Mouse (Mus musculus): ENCODE measurements around the gene Fxyd3.

Gene Fxyd3

GRCm38 (mm10) chr7:31076492-31076891, at the start of gene Fxyd3:
Gene Fxyd3, minus strand, starts transcription at chr7:31076704.
- DNase-seq (ENCODE audit: low read depth in 1 of 2, low spot score in 2 of 2) = no peak

- DNase-seq (ENCODE audit: low read depth in 1 of 2, low spot score in 2 of 2) = no peak
Observed at GRCm38 (mm10) chr7:31125116-31125515, 48.6 kb upstream of the Fxyd3 start.

DNA sequence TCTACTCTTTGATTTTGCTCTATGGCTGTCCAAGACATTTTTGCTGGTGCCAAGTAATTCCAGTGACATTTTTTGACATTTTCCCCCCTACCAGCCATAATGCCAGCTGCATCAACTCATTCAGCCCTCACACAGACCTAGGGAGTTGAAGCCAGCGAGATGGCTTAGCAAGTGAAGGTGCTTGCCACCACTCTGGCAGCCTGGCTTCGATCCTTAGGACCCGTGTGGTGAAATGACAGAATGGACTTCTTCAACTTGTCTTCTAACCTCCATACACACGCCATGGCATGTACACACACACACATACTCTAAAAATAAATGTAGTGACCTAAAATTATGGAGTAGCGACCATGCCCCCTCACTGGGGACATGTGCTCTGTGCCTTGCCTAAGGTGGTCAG, 47.9 kb upstream of the Fxyd3 start:
- no peak for DNase-seq (ENCODE audit: low read depth in 1 of 2, low spot score in 2 of 2)

DNA sequence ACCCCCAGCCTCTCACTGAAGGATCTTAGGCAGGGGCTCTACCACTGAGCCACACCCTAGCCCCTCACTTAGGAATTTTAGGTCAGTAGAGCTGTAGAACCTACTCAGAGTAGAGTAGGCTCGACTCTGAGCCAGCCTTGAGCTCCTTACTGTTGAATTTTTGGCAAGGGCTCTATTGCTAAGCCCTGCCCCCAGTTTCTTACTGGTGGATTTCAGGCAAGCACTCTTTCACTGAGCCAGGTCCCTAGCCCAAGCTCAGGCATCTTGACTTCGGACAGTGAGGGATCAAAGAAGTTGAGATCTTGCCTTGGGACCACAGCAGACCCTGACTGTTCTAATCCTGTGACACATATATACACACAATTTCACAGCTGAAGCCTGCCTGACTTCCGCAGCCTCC, 47.2 kb upstream of the Fxyd3 start:
- no peak for DNase-seq (ENCODE audit: low read depth in 1 of 2, low spot score in 2 of 2)

- no peak for DNase-seq (ENCODE audit: low read depth in 1 of 2, low spot score in 2 of 2)
Observed at GRCm38 (mm10) chr7:31122641-31123631, 46.4 kb upstream of the Fxyd3 start.

- DNase-seq (ENCODE audit: low read depth in 1 of 2, low spot score in 2 of 2) = no peak
Observed at GRCm38 (mm10) chr7:31119556-31119955, 43.1 kb upstream of the Fxyd3 start.

DNA sequence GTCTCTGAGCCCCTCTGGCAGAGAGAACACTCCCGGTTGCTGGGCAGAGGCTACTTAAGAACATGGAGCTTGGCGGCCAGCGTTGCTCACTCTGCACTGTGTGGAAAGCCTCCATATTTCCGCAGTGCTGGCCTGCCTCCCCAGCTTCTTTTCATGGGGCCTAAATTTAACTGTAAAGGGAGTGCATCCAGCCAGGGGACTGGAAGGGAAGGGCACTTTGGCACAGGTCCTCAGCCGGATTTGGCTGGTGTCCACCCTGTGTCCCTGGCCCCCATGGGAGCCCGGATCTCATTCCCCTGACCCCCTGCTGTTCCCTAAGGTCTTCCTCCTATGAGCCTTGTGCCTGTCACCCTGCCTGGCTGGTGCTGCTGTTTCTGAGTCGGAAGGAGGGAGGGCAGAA, 42.0 kb upstream of the Fxyd3 start:
- DNase-seq (ENCODE audit: low read depth in 1 of 2, low spot score in 2 of 2) = no peak

GRCm38 (mm10) chr7:31117465-31117864, 41.0 kb upstream of the Fxyd3 start:
- no peak for DNase-seq (ENCODE audit: low read depth in 1 of 2, low spot score in 2 of 2)

DNA sequence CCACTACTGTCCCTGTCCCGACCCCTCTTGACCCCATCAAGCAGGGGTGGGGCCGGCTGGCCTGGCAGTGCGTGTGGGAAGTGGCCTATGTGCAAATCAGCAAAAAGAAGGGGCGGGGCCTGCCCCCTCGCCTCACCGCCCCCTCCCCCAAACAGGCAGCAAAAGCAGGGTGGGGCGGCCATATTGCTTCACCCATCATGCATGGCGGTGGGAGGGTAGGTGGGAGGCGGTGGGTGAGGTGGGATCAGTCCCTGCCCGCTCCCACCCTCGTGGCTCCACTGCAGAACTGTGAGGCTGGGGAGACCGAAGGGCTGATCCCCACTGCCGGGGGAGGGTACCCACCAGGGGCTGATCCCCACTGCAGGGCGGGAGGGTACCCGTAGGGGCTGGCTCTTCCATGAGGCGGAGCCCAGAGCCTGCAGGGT, 40.2 kb upstream of the Fxyd3 start:
- DNase-seq (ENCODE audit: low read depth in 1 of 2, low spot score in 2 of 2) = no peak

GRCm38 (mm10) chr7:31115587-31116043, 39.1 kb upstream of the Fxyd3 start:
- DNase-seq (ENCODE audit: low read depth in 1 of 2, low spot score in 2 of 2) = peak in 1 of 2 experiments; percentile 23

GRCm38 (mm10) chr7:31115182-31115581, 38.7 kb upstream of the Fxyd3 start, which contains the start of gene Hpn:
Gene Hpn, minus strand, starts transcription at chr7:31115290.
- no peak for DNase-seq (ENCODE audit: low read depth in 1 of 2, low spot score in 2 of 2)

- no peak for DNase-seq (ENCODE audit: low read depth in 1 of 2, low spot score in 2 of 2)
Observed at GRCm38 (mm10) chr7:31114646-31115045, 38.1 kb upstream of the Fxyd3 start.

GRCm38 (mm10) chr7:31113800-31114199, 37.3 kb upstream of the Fxyd3 start:
- no peak for DNase-seq (ENCODE audit: low read depth in 1 of 2, low spot score in 2 of 2)

GRCm38 (mm10) chr7:31112036-31112435, 35.5 kb upstream of the Fxyd3 start:
- no peak for DNase-seq (ENCODE audit: low read depth in 1 of 2, low spot score in 2 of 2)

- no peak for DNase-seq (ENCODE audit: low read depth in 1 of 2, low spot score in 2 of 2)
Observed at GRCm38 (mm10) chr7:31110861-31111385, 34.4 kb upstream of the Fxyd3 start.

- DNase-seq (ENCODE audit: low read depth in 1 of 2, low spot score in 2 of 2) = no peak
Observed at GRCm38 (mm10) chr7:31109796-31110195, 33.3 kb upstream of the Fxyd3 start.

DNA sequence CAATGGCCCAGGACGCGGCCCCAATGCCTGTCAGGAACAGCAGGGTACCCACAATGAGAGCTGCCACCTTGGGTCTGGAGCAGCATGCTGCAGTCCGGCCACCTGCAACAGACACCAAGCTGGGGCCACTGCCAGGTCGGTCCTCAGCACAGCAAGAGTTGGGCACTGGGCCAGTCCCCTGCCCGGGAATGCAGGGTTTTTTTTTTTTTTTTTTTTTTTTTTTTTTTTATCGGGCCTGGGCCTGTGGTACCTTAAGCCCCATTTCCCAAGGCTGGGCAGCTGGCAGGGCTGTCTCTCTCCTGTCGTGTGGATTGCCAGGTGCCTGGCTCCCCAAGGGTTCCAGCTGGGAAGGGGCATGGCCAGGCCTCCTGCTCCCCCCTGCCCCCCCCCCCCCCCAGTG, 32.6 kb upstream of the Fxyd3 start:
- DNase-seq (ENCODE audit: low read depth in 1 of 2, low spot score in 2 of 2) = no peak

- no peak for DNase-seq (ENCODE audit: low read depth in 1 of 2, low spot score in 2 of 2)
Observed at GRCm38 (mm10) chr7:31107781-31108180, 31.3 kb upstream of the Fxyd3 start.

GRCm38 (mm10) chr7:31106166-31106565, 29.7 kb upstream of the Fxyd3 start:
- DNase-seq (ENCODE audit: low read depth in 1 of 2, low spot score in 2 of 2) = no peak

GRCm38 (mm10) chr7:31105061-31105768, 28.7 kb upstream of the Fxyd3 start:
- peak; percentile 24 to 47 for DNase-seq (ENCODE audit: low read depth in 1 of 2, low spot score in 2 of 2)

DNA sequence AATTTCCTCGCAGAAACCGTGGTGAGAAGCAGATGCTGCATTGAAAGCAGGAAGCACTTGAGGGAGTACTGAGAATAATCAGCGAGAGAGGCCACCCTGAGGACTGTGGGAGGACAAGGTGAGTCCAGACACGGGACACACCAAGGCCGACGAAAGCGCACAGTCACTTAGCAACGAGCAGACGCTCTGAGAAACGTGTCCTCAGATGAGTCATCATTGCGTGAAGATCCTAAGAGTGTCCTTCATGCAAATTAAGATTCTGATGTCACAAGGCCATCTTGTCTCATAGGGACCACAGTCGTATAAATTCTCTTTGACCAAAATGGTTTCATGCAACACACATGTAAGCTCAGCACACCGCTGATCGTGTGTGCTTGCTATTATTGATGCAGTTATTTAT, 24.3 kb upstream of the Fxyd3 start:
- no peak for DNase-seq (ENCODE audit: low read depth in 1 of 2, low spot score in 2 of 2)

DNA sequence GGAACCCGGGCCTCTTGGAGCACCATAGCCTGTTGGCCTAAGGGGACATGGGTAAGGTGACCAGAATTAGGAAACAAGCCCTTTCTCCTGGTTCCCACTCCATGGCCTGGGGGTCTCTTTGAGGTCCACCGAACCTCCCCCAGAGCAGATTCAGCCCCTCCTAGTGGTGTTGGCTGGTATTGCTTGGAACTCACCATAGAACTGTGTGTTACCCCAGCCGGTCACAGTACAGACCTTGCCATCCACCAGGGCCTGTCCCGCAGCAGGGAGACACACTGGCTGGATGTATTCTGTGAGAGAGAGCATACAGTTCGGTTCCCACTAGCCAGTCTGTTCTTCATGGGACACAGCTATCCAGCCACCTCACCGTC, 23.1 kb upstream of the Fxyd3 start:
- no peak for DNase-seq (ENCODE audit: low read depth in 1 of 2, low spot score in 2 of 2)

Measured in monocyte, adult 2 months (primary cell).